Mouse (Mus musculus) frontal cortex, adult 2 months (tissue): ENCODE measurements around the gene Gm20388. TPM values are rescaled to one million over a fixed set of nuclear protein-coding genes. Genes with fewer than 3 reads are reported as not detected.

Experiments used
- DNase-seq, 2 experiments: peaks; one replicate each; pipeline ENCODE4 v3.0.0; 2022; ENCODE audit warnings: low spot score in 1 of 2; ENCODE audit errors: extremely low spot score in 1 of 2
- polyA plus RNA-seq: library from polyadenylated mRNA; depleted of rRNA; stranded (reverse); fragments of >200 nt; gene quantifications from 2 replicates; pipeline ENCODE4 v1.2.3, GENCODE M21; 2012

The Gm20388 gene
- polyA plus RNA-seq, 1 experiment, result 22.2 TPM

GRCm38 (mm10) chr8:124252533-124252950 lies 4341.9 kb downstream of the Gm20388 start:
- peak in 1 of 2 experiments; percentile 76 for DNase-seq

DNA sequence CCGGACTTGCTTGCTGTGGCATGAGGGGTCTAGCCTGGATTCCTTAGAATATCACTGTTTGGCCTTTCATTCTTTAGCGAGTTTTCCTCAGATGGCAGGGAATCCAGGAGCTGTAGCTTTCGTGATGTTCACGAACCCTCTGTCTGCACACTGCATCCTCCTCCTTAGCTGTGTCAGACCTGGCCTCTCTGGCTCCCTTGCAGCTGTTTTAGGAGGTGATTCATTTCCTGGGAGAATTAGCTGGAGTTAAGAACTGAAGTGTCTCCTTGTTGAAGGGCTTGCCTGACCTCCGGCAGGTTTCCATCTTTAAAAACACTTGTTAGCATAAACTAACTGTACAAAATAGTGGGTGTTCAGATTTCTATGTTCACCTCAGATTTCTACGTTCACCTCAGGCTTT lies 4343.3 kb downstream of the Gm20388 start:
- DNase-seq, result no peak

GRCm38 (mm10) chr8:124256841-124257240 lies 4346.2 kb downstream of the Gm20388 start:
- DNase-seq, result no peak

DNA sequence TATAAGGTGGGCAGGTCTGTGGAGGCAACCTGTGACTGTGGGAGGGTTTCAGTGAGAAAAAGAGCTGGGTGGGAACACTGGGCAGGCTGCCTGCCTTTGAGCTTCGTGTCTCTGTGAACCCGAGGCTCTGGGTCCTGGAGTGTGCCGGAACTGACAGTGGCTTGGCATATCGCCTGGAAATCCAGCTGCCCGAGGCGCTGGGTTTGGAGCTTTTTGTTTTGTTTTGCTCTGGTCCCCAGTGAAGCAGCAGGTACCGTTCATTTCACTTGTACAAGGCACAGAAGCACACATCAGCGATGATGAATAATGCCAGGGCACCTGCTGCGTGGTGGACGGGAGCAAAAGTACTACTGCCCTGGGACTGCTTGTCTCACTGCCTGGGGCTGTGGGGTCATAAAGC lies 4346.7 kb downstream of the Gm20388 start:
- peak in 1 of 2 experiments; percentile 63 for DNase-seq

DNA sequence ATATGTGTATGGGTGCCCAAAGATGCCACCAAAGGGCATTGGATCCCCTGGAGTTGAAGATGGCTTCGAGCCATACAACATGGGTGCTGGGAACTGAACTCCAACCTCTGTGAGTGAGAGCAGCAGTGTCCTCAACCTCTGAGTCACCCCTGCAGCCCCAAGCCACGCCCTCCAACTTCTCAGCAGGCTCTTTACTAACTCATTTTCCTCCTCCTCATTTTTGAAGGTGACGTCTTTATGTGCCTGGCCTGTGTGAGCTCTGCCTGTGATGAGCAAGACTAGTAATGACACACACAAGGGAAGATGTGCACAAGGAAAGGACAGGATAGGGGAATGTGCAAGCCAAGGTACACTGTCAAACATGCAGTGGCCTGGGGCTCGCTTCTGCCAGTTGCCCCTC lies 4348.5 kb downstream of the Gm20388 start:
- DNase-seq, result no peak

DNA sequence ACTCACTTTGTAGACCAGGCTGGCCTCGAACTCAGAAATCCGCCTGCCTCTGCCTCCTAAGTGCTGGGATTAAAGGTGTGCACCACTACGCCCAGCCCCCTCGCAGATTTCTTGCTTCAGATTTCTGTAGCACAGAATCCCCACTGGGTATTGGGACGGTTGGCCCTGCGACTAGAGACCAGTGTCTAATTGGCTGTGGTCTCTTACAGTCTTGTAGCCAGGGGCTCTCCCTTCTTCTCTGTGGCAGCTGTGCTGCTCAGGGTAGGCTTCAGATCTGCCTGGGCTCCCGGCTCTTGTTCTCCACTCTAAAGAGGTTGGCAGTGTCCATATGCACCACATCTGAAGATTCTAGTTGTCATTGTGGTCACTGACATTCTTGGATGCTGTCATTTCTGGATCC lies 4349.3 kb downstream of the Gm20388 start:
- no peak for DNase-seq

DNA sequence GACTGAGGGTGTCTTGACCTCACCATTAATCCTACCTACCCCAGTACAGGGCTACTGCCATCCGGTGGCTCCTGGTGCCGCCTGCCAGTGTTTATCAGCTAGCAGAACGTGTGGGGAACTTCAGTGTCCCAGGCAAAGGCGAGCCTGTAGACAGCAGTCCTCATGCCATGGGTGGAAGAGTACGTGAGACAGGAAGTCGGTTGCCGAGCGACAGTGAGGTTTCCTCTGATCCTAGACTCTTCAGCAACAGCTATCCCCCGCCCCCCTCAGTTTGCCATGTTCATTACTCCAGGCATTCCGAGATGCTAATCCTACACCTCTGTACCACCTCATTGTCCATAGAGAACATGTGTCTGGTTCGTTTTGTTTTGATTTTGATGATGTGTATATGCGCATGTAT lies 4349.7 kb downstream of the Gm20388 start:
- DNase-seq, result no peak

GRCm38 (mm10) chr8:124263058-124263457 lies 4352.4 kb downstream of the Gm20388 start:
- no peak for DNase-seq

GRCm38 (mm10) chr8:124264032-124264431 lies 4353.4 kb downstream of the Gm20388 start:
- no peak for DNase-seq

DNA sequence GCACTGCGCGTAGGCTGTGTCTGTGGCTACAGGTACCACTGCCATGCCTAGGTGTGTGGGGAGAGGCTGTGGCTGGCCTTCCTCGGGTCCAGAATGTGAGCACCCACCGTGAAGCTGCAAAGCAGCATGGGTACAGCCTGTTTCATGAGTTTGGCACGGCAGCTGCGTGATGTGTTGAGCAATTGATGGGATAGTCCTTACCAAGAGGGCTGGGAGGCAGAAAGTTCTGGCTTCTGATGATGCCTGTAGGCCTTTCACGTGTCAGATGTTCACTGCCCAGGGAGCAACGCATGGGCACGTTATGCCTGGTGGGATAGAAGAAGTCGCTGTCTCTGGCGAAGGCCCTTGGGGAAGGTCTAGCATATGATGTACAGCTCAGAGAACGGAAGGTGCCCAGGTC lies 4354.0 kb downstream of the Gm20388 start:
- DNase-seq, result no peak

DNA sequence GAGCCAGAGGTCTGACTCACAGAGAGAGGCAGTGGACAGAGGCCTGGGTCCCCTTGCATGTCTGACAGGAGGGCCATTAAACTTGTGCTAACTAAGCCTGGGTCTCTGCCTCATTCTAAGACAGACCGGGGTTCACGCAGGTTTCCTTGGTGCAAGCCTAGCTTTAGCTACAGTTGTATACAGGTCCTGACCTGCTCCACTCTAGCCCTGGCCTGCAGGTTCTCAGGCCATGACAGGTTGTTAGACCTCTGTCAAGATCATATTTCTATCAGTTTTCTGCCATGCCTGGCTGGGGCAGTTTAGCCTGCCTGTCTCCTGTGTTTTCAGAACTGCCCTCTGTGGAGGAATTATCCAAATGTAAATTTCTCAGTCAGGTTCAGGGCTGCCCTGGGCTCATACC lies 4354.5 kb downstream of the Gm20388 start:
- DNase-seq, result no peak

DNA sequence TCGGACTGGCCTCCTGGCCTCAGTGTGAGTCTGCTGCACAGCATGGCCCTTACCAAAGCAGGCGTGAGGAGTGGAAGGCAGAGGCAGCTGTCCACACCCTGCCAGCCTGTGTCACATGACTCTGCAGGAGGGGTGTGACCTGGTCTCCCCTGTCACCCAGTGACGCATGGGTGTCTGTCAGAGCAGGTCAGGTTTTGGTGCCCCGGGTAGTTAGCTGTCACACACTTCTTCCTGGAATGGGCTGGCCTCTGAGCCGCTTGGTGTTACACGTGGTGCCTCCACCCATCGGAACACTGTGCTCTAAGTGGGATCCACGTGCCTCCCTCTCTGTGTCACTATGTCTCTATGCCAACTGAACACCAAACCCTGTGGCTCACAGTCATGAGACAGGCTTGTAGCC lies 4355.2 kb downstream of the Gm20388 start:
- DNase-seq, result no peak

GRCm38 (mm10) chr8:124267206-124267605 lies 4356.6 kb downstream of the Gm20388 start:
- DNase-seq, result no peak

GRCm38 (mm10) chr8:124270504-124270903 lies 4359.9 kb downstream of the Gm20388 start:
- DNase-seq, result no peak

DNA sequence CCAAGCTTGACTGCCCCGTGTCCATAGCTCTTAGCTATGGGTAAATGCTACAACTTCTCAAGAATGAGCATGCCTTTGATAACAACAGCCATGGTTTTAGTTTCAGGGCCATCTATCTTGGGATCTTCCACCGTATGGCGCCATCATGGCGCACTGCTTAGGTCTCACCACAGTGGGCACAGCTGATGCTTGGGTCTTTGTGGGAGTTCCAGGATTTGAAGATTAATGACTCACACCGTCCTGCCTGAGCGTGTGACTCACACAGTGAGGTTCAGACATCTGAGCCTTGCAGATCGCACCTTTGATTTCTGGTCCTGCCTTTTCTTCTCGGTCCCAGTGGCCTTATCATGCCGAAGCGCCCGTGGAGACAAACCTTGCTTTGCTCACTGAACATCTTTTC lies 4360.3 kb downstream of the Gm20388 start:
- DNase-seq, result no peak

GRCm38 (mm10) chr8:124271518-124271917 lies 4360.9 kb downstream of the Gm20388 start:
- DNase-seq, result no peak

DNA sequence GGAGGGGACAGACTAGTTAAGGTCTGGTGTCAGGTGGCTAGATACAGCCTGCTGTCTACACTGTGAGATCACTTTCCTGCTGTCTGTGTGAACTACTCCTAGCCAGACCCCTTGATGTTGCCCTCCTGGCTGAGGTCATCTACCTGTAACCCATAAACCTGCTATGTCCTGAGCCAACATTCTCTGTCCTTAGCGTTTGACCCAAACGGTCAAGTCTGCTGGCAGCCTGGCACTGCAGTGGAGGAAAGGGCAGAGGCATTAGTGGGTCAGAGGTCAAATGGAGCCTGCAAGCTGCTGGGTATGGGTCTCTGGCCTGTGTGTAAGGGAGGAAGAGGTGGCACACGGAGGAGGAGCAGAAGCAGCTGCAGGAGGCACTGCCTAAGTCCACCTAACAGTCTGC lies 4362.2 kb downstream of the Gm20388 start:
- no peak for DNase-seq

GRCm38 (mm10) chr8:124273606-124274218 lies 4363.1 kb downstream of the Gm20388 start:
- no peak for DNase-seq

- no peak for DNase-seq
Observed at GRCm38 (mm10) chr8:124274441-124275120, 4363.9 kb downstream of the Gm20388 start.

- peak in 1 of 2 experiments; percentile 47 for DNase-seq
Observed at GRCm38 (mm10) chr8:124275377-124276071, 4364.9 kb downstream of the Gm20388 start.

DNA sequence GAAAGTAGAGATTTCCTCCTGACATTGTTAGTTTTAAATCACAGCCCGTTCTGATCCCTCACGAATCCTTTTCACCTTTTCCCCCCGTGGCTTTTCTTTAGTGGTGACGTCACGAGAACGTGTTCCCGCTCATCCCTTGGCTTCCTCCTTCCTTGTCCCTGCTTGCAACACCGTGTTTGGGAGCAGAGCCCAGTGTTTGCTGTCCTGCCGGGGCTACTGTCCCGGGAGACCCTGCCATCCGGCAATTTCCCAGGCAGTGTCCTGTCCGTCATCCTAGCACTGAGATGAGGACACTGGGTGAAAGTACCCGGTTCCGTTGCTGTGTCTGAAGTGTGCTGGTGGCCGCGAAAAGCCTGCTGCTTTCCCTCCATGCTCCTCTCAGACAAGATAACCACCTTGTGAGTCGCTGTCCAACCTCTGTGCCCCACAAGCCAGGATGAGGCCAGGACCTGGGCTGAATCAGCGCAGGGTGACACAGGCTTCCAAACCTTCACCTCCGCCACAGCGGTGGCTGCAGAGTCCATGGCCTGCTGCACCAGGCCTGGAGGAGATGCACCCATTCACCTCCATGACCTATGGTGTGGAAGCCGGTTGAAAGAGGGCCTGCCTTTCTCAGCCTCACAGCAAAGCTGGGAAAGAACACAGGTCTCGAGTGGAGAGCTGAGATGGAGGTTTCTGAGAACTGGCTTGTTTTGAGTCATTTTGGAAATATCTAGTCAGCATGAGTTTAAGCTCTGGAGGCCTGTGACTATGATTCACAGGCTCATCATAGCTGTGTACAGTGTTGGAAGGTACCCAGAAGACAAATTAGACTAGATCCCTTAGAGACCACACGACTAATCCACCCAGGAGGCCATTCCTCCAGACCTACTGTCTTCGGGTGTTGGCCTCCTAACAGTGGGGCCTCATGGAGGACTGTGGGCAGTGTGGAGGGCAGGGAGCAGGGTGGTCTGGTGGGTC lies 4367.6 kb downstream of the Gm20388 start:
- no peak for DNase-seq
